Mouse (Mus musculus) lung, postnatal 0 days (tissue): Measurements from ENCODE around the gene Ina.

Experiments used
- CTCF ChIP-seq: IDR thresholded peaks from 2 replicates; pipeline ENCODE4 v1.5.1; 2016; ENCODE audit warnings: antibody characterized with exemption, mild to moderate bottlenecking
- EP300 ChIP-seq: IDR thresholded peaks from 2 replicates; pipeline ENCODE4 v1.6.1; 2016; ENCODE audit warnings: antibody characterized with exemption, mild to moderate bottlenecking, control low read depth

- TF ChIP-seq CTCF (peak; percentile 20; the same call in 1 of the 2 replicates), EP300 (no peak)
Measured at GRCm38 (mm10) chr19:46978920-46979780, 35.3 kb upstream of the Ina start.
